Mouse (Mus musculus) CH12.LX (cell line): Measurements from ENCODE around the gene Astl. TPM values are rescaled to one million over a fixed set of nuclear protein-coding genes. Genes with fewer than 3 reads are reported as not detected.

Source experiments
- DNase-seq: peaks from one replicate; pipeline ENCODE4 v3.0.0-alpha.2; 2013; ENCODE audit errors: extremely low read depth
- H3K27ac ChIP-seq: 2 replicates; pipeline ENCODE4 v1.5.1; 2012; ENCODE audit warnings: low read depth, mild to moderate bottlenecking, control low read depth, moderate library complexity; ENCODE audit not compliant: insufficient read depth
- H3K27me3 ChIP-seq: replicated peaks from 2 replicates; pipeline ENCODE3; 2012; ENCODE audit warnings: inconsistent platforms
- H3K36me3 ChIP-seq, 2 experiments: replicated peaks in 1 of 2; 2 replicates each; pipeline versions ENCODE3 to v1.6.1; 2012; ENCODE audit warnings: inconsistent platforms in 1 of 2, low read length in 1 of 2, mild to moderate bottlenecking in 1 of 2, mixed read lengths in 1 of 2, moderate library complexity in 1 of 2; ENCODE audit not compliant: control insufficient read depth in 1 of 2, insufficient read depth in 1 of 2
- H3K4me1 ChIP-seq, 2 experiments: 2 replicates each; pipeline ENCODE4 v1.6.1; 2012; ENCODE audit warnings: inconsistent platforms in 1 of 2, moderate library complexity in 1 of 2; ENCODE audit not compliant: insufficient read depth in 2 of 2, control insufficient read depth in 1 of 2
- H3K4me2 ChIP-seq: 2 replicates; pipeline ENCODE4 v1.6.1; 2012; ENCODE audit warnings: low read depth, mild to moderate bottlenecking, control low read depth; ENCODE audit not compliant: poor library complexity, insufficient read depth, severe bottlenecking
- H3K4me3 ChIP-seq, 3 experiments: fragments of 150-350 bp in 1 of 3; sonication (generic) in 1 of 3; replicated peaks in 1 of 3; 2 replicates each; pipeline versions ENCODE3 to v1.5.1; 2011 to 2012; ENCODE audit warnings: low read depth in 2 of 3, low read length in 2 of 3, mild to moderate bottlenecking in 2 of 3, moderate library complexity in 2 of 3, control low read depth in 1 of 3, improper control_type of control experiment in 1 of 3, inconsistent platforms in 1 of 3, mixed read lengths in 1 of 3; ENCODE audit not compliant: poor library complexity in 1 of 3
- H3K79me2 ChIP-seq: replicated peaks from 2 replicates; pipeline ENCODE4 v1.6.1; 2012; ENCODE audit warnings: mild to moderate bottlenecking, moderate library complexity; ENCODE audit not compliant: control insufficient read depth, poor library complexity, insufficient read depth, severe bottlenecking; ENCODE audit errors: extremely low read depth
- H3K9ac ChIP-seq: 2 replicates; pipeline ENCODE4 v1.6.1; 2012; ENCODE audit warnings: low read depth, mild to moderate bottlenecking, control low read depth, moderate library complexity; ENCODE audit not compliant: insufficient read depth
- H3K9me3 ChIP-seq: replicated peaks from 2 replicates; pipeline ENCODE3; 2012; ENCODE audit warnings: low read length, inconsistent platforms, mixed read lengths
- BHLHE40 ChIP-seq: IDR thresholded peaks from 2 replicates; pipeline ENCODE4 v1.6.1; 2011; ENCODE audit warnings: mild to moderate bottlenecking, low read depth, low read length, improper control_type of control experiment
- CHD1 ChIP-seq: IDR thresholded peaks from 2 replicates; pipeline ENCODE4 v1.6.1; 2012; ENCODE audit warnings: low read depth, low read length, improper control_type of control experiment, inconsistent platforms
- CHD2 ChIP-seq: IDR thresholded peaks from 2 replicates; pipeline ENCODE4 v1.6.1; 2011; ENCODE audit warnings: low read length, improper control_type of control experiment
- E2F4 ChIP-seq: IDR thresholded peaks from 2 replicates; pipeline ENCODE4 v1.6.1; 2011; ENCODE audit warnings: low read depth, low read length, improper control_type of control experiment; ENCODE audit not compliant: insufficient replicate concordance
- ELF1 ChIP-seq: IDR thresholded peaks from 2 replicates; pipeline ENCODE4 v1.6.1; 2014; ENCODE audit warnings: low read depth, mild to moderate bottlenecking, inconsistent platforms, low read length, improper control_type of control experiment
- ETS1 ChIP-seq: conservative IDR thresholded peaks from 2 replicates; pipeline ENCODE4 v1.6.1; 2012; ENCODE audit warnings: low read depth, mild to moderate bottlenecking, inconsistent platforms, low read length, improper control_type of control experiment, moderate library complexity
- GABPA ChIP-seq: IDR thresholded peaks from 2 replicates; pipeline ENCODE4 v1.6.1; 2012; ENCODE audit warnings: low read depth, low read length, improper control_type of control experiment, inconsistent platforms; ENCODE audit not compliant: insufficient replicate concordance
- KAT2A ChIP-seq: IDR thresholded peaks from 2 replicates; pipeline ENCODE4 v1.6.1; 2012; ENCODE audit warnings: low read length, improper control_type of control experiment, inconsistent platforms; ENCODE audit not compliant: insufficient replicate concordance
- MAZ ChIP-seq: IDR thresholded peaks from 2 replicates; pipeline ENCODE4 v1.6.1; 2012; ENCODE audit warnings: low read depth, mild to moderate bottlenecking, inconsistent platforms, low read length, improper control_type of control experiment, moderate library complexity
- NELFE ChIP-seq: IDR thresholded peaks from 2 replicates; pipeline ENCODE4 v1.6.1; 2011; ENCODE audit warnings: low read depth, low read length, improper control_type of control experiment
- NRF1 ChIP-seq: IDR thresholded peaks from 2 replicates; pipeline ENCODE4 v1.6.1; 2014; ENCODE audit warnings: low read depth, mild to moderate bottlenecking, inconsistent platforms, low read length, improper control_type of control experiment, moderate library complexity
- PAX5 ChIP-seq: IDR thresholded peaks from 2 replicates; pipeline ENCODE4 v1.6.1; 2012; ENCODE audit warnings: low read length, inconsistent platforms, mixed read lengths
- POLR2A ChIP-seq: IDR thresholded peaks from 2 replicates; pipeline ENCODE4 v1.6.1; 2011; ENCODE audit warnings: low read depth, mild to moderate bottlenecking, improper control_type of control experiment, low read length
- POLR2AphosphoS2 ChIP-seq: IDR thresholded peaks from 2 replicates; pipeline ENCODE4 v1.6.1; 2011; ENCODE audit warnings: low read depth, low read length, improper control_type of control experiment
- RCOR1 ChIP-seq: conservative IDR thresholded peaks from 2 replicates; pipeline ENCODE4 v1.6.1; 2012; ENCODE audit warnings: low read depth, mild to moderate bottlenecking, inconsistent platforms, low read length, improper control_type of control experiment
- SIN3A ChIP-seq: IDR thresholded peaks from 2 replicates; pipeline ENCODE4 v1.6.1; 2012; ENCODE audit warnings: low read length, improper control_type of control experiment, inconsistent platforms
- SMC3 ChIP-seq: IDR thresholded peaks from 2 replicates; pipeline ENCODE4 v1.6.1; 2011; ENCODE audit warnings: low read depth, low read length, improper control_type of control experiment
- TBP ChIP-seq: conservative IDR thresholded peaks from 2 replicates; pipeline ENCODE4 v1.6.1; 2011; ENCODE audit warnings: low read depth, low read length, improper control_type of control experiment
- USF1 ChIP-seq: IDR thresholded peaks from 2 replicates; pipeline ENCODE4 v1.6.1; 2014; ENCODE audit warnings: low read depth, mild to moderate bottlenecking, inconsistent platforms, low read length, improper control_type of control experiment
- USF2 ChIP-seq: conservative IDR thresholded peaks from 2 replicates; pipeline ENCODE4 v1.6.1; 2011; ENCODE audit warnings: low read depth, low read length, improper control_type of control experiment
- ZC3H11A ChIP-seq: IDR thresholded peaks from 2 replicates; pipeline ENCODE4 v1.6.1; 2012; ENCODE audit warnings: low read depth, mild to moderate bottlenecking, inconsistent platforms, low read length, improper control_type of control experiment
- ZMIZ1 ChIP-seq: IDR thresholded peaks from 2 replicates; pipeline ENCODE4 v1.6.1; 2012; ENCODE audit warnings: low read depth, mild to moderate bottlenecking, inconsistent platforms, low read length, improper control_type of control experiment
- ZNF384 ChIP-seq: IDR thresholded peaks from 2 replicates; pipeline ENCODE4 v1.6.1; 2012; ENCODE audit warnings: low read depth, low read length, improper control_type of control experiment, inconsistent platforms
- dilution Hi-C: fragments of 300-500 bp; cut with MboI; formaldehyde crosslinking; loops from 2 replicates; pipeline ENCODE4 v1.14.3; 2020; ENCODE audit warnings: low sequenced_read_pairs; ENCODE audit not compliant: extremely low pct_unique_long_range_greater_than_20kb, extremely low pct_ligation_motif_present
- in situ Hi-C: fragments of 300-500 bp; cut with MboI; formaldehyde crosslinking; loops from 3 replicates; pipeline ENCODE4 v1.14.3; 2019; ENCODE audit warnings: low sequenced_read_pairs, low pct_ligation_motif_present, low pct_unique_long_range_greater_than_20kb, mixed read lengths
- polyA plus RNA-seq: library from polyadenylated mRNA; unstranded; fragments of >175 nt; gene quantifications from 2 replicates; pipeline ENCODE4 v1.2.1, GENCODE M21; 2012; ENCODE audit warnings: low read depth; ENCODE audit not compliant: insufficient read length
- total RNA-seq, 2 experiments: library from RNA; depleted of rRNA; stranded (reverse); fragments of 300-350 nt in 1 of 2; fragments of >200 nt in 1 of 2; gene quantifications; 2 replicates each; pipeline ENCODE4 v1.2.3; 2012 to 2014

Astl gene
- 0.08 TPM in 1 of 2 replicates, not detected in the other for total RNA-seq (2012; rRNA removed)
- not detected in 2 replicates for total RNA-seq (2014; rRNA removed)
- not detected in 2 replicates for polyA plus RNA-seq

GRCm38 (mm10) chr2:127338416-127338815 is at the start of gene Astl:
Gene Astl, plus strand, starts transcription at chr2:127338639.
- H3K4me2 ChIP-seq, result peak within 1 kb of the TSS; percentile 25
- H3K36me3 ChIP-seq, result peaks cover 2 to 27% of the 10 kb centered on the region in 2 experiments
- peak within 1 kb of the TSS; percentile 94 to 99 (median 95) for H3K4me3 ChIP-seq
- no peak for DNase-seq
- no peaks in the 10 kb centered on the region for H3K9me3 ChIP-seq
- peak within 1 kb of the TSS; percentile 88 for H3K9ac ChIP-seq
- H3K4me1 ChIP-seq, result peaks cover 16 to 35% of the 10 kb centered on the region in 2 experiments
- 0 out of 2 replicates have a peak, but pooled peaks have one; percentile 5 for TF ChIP-seq ELF1
- peak; percentile 29; the same call in 1 of the 2 replicates for TF ChIP-seq SIN3A
- TF ChIP-seq POLR2A, result 0 out of 2 replicates have a peak, but pooled peaks have one; percentile 12
- TF ChIP-seq USF2, result no peak
- no peak; the same call in 1 of the 2 replicates for TF ChIP-seq CHD1
- no peak for TF ChIP-seq BHLHE40
- no peak for TF ChIP-seq ZC3H11A
- TF ChIP-seq ZMIZ1, result peak; percentile 82
- TF ChIP-seq MAZ, result peak; percentile 42
- no peak for TF ChIP-seq GABPA
- TF ChIP-seq RCOR1, result 0 out of 2 replicates have a peak, but pooled peaks have one; percentile 7
- no peaks in the 10 kb centered on the region for H3K27me3 ChIP-seq
- H3K79me2 ChIP-seq, result peaks cover 17% of the 10 kb centered on the region
- H3K27ac ChIP-seq, result peak within 1 kb of the TSS; percentile 87
- in situ Hi-C loops, result no loop called here
- dilution Hi-C loops, result no loop called here

GRCm38 (mm10) chr2:127292250-127292649 is 46.2 kb upstream of the Astl start:
- TF ChIP-seq ZNF384 (no peak), SMC3 (no peak), PAX5 (no peak), E2F4 (no peak), USF1 (no peak), USF2 (no peak), ZMIZ1 (no peak), RCOR1 (no peak), TBP (no peak), BHLHE40 (no peak), CHD2 (no peak), CHD1 (no peak), NRF1 (no peak), ZC3H11A (no peak), POLR2AphosphoS2 (no peak), KAT2A (no peak), NELFE (no peak), ETS1 (no peak), MAZ (no peak)
- TF ChIP-seq, all 38 proteins: peak for 0
- DNase-seq, result no peak
- Histone ChIP-seq H3K4me1 (no peaks in the 10 kb centered on the region), H3K27me3 (no peaks in the 10 kb centered on the region), H3K9ac (no peak overlapping the region), H3K9me3 (no peaks in the 10 kb centered on the region), H3K79me2 (no peaks in the 10 kb centered on the region), H3K4me3 (no peak overlapping the region), H3K27ac (no peak overlapping the region), H3K4me2 (no peak overlapping the region), H3K36me3 (peaks cover 41 to 79% of the 10 kb centered on the region in 2 experiments)
- dilution Hi-C loops, result no loop called here
- in situ Hi-C loops, result no loop called here
